Mouse (Mus musculus) heart, embryonic 11.5 days (tissue): Measurements from ENCODE around the gene Eya2. TPM values are rescaled to one million over a fixed set of nuclear protein-coding genes. Genes with fewer than 3 reads are reported as not detected.

Experiments used
- ATAC-seq: fragments of 200-750 bp; cut with Nextera tagmentation; replicated peaks from 2 replicates; pipeline ENCODE4 v1.8.0; 2017; ENCODE audit warnings: moderate library complexity; ENCODE audit not compliant: insufficient number of reproducible peaks, low FRiP score, low TSS enrichment
- H3K27ac ChIP-seq: fragments of 300-500 bp; sonication (generic); 2 replicates; pipeline ENCODE4 v1.5.1; 2014; ENCODE audit warnings: mild to moderate bottlenecking, low read depth, low read length
- H3K27me3 ChIP-seq: fragments of 300-500 bp; sonication (generic); 2 replicates; pipeline ENCODE4 v1.6.1; 2014; ENCODE audit warnings: mild to moderate bottlenecking, low read length, mixed read lengths; ENCODE audit not compliant: control insufficient read depth, insufficient read depth
- H3K36me3 ChIP-seq: fragments of 300-500 bp; sonication (generic); 2 replicates; pipeline ENCODE4 v1.6.1; 2014; ENCODE audit warnings: mild to moderate bottlenecking, low read length, moderate library complexity, mixed read lengths; ENCODE audit not compliant: control insufficient read depth, insufficient read depth
- H3K4me1 ChIP-seq: fragments of 300-500 bp; sonication (generic); 2 replicates; pipeline ENCODE4 v1.6.1; 2014; ENCODE audit warnings: low read length; ENCODE audit not compliant: control insufficient read depth, insufficient read depth
- H3K4me2 ChIP-seq: fragments of 300-500 bp; sonication (generic); 2 replicates; pipeline ENCODE4 v1.6.1; 2014; ENCODE audit warnings: mild to moderate bottlenecking, moderate library complexity
- H3K4me3 ChIP-seq: fragments of 300-500 bp; sonication (generic); 2 replicates; pipeline ENCODE4 v1.5.1; 2014; ENCODE audit warnings: low read depth, low read length
- H3K9ac ChIP-seq: fragments of 300-500 bp; sonication (generic); 2 replicates; pipeline ENCODE4 v1.6.1; 2014; ENCODE audit warnings: mild to moderate bottlenecking, low read depth, low read length, moderate library complexity
- H3K9me3 ChIP-seq: fragments of 300-500 bp; sonication (generic); replicated peaks from 2 replicates; pipeline ENCODE4 v1.6.1; 2016; ENCODE audit warnings: low read length; ENCODE audit not compliant: control insufficient read depth
- WGBS: fragments of 180-500 bp; shearing (Covaris S2); extraction: QIAGEN DNeasy Blood & Tissue Kit; methylation state at CpG from one replicate; pipeline ENCODE4 v1.1.7; 2014; ENCODE audit not compliant: insufficient replicate concordance; 5-methylcytosine and 5-hydroxymethylcytosine counted together
- polyA plus RNA-seq: library from polyadenylated mRNA; unstranded; fragments of >200 nt; fragmentation: Nextera tagmentation; extraction: Ambion mirVana; gene quantifications from 2 replicates; pipeline ENCODE4 v1.2.1, GENCODE M21; 2014

Eya2 gene
- polyA plus RNA-seq, 1 experiment from 2014 or later = 0.72 TPM

- H3K4me3 ChIP-seq = no peak overlapping the region
- H3K27ac ChIP-seq = no peak overlapping the region
- no peaks in the 10 kb centered on the region for H3K36me3 ChIP-seq
- no peak overlapping the region for H3K4me2 ChIP-seq
- H3K9ac ChIP-seq = no peak overlapping the region
- no peak for ATAC-seq
- peaks cover 19% of the 10 kb centered on the region for H3K4me1 ChIP-seq
- 65% methylated on average over 6 of the region's 6 CpGs for WGBS
- H3K9me3 ChIP-seq = no peaks in the 10 kb centered on the region
- H3K27me3 ChIP-seq = peaks cover 7% of the 10 kb centered on the region
Measured at GRCm38 (mm10) chr2:165656956-165657355, 62.1 kb downstream of the Eya2 start.

- ATAC-seq = no peak
Measured at GRCm38 (mm10) chr2:165659552-165659951, 64.7 kb downstream of the Eya2 start.

GRCm38 (mm10) chr2:165663266-165663665, 68.4 kb downstream of the Eya2 start:
- ATAC-seq = no peak
- no peaks in the 10 kb centered on the region for H3K9me3 ChIP-seq
- H3K9ac ChIP-seq = no peak overlapping the region
- no peaks in the 10 kb centered on the region for H3K36me3 ChIP-seq
- WGBS = 82% methylated on average over 7 of the region's 7 CpGs
- no peaks in the 10 kb centered on the region for H3K27me3 ChIP-seq
- H3K4me1 ChIP-seq = no peaks in the 10 kb centered on the region
- no peak overlapping the region for H3K27ac ChIP-seq
- H3K4me3 ChIP-seq = no peak overlapping the region
- no peak overlapping the region for H3K4me2 ChIP-seq

More at GRCm38 (mm10) chr2:165659552-165659951, 64.7 kb downstream of the Eya2 start:
- Histone ChIP-seq H3K27me3 (peaks cover 7% of the 10 kb centered on the region; the same call in 1 of the 2 replicates), H3K4me3 (no peak overlapping the region), H3K9me3 (no peaks in the 10 kb centered on the region), H3K36me3 (no peaks in the 10 kb centered on the region), H3K4me2 (no peak overlapping the region), H3K9ac (no peak overlapping the region), H3K27ac (no peak overlapping the region), H3K4me1 (no peaks in the 10 kb centered on the region)
- WGBS = 67% methylated on average over 5 of the region's 5 CpGs

- no peaks in the 10 kb centered on the region for H3K9me3 ChIP-seq
- no peak overlapping the region for H3K27ac ChIP-seq
- H3K27me3 ChIP-seq = no peaks in the 10 kb centered on the region
- no peak overlapping the region for H3K9ac ChIP-seq
- H3K4me3 ChIP-seq = no peak overlapping the region
- H3K4me1 ChIP-seq = no peaks in the 10 kb centered on the region
- no peaks in the 10 kb centered on the region for H3K36me3 ChIP-seq
- no peak overlapping the region for H3K4me2 ChIP-seq
- 80% methylated on average over 7 of the region's 7 CpGs for WGBS
- ATAC-seq = no peak
Measured at GRCm38 (mm10) chr2:165664648-165665047, 69.8 kb downstream of the Eya2 start.

GRCm38 (mm10) chr2:165665176-165665575, 70.3 kb downstream of the Eya2 start:
- Histone ChIP-seq H3K4me3 (no peak overlapping the region), H3K9ac (no peak overlapping the region), H3K4me1 (no peaks in the 10 kb centered on the region), H3K9me3 (no peaks in the 10 kb centered on the region), H3K27me3 (no peaks in the 10 kb centered on the region), H3K36me3 (no peaks in the 10 kb centered on the region), H3K27ac (no peak overlapping the region), H3K4me2 (no peak overlapping the region)
- no peak for ATAC-seq
- 46% methylated on average over 5 of the region's 5 CpGs for WGBS

- Histone ChIP-seq H3K4me2 (no peak overlapping the region), H3K4me1 (no peaks in the 10 kb centered on the region), H3K27me3 (no peaks in the 10 kb centered on the region), H3K9ac (no peak overlapping the region), H3K4me3 (no peak overlapping the region), H3K9me3 (no peaks in the 10 kb centered on the region), H3K36me3 (no peaks in the 10 kb centered on the region), H3K27ac (no peak overlapping the region)
- ATAC-seq = no peak
- 76% methylated on average over 2 of the region's 2 CpGs for WGBS
Measured at GRCm38 (mm10) chr2:165667096-165667495, 72.3 kb downstream of the Eya2 start.

- no peaks in the 10 kb centered on the region for H3K36me3 ChIP-seq
- WGBS = 40% methylated on average over 5 of the region's 6 CpGs
- no peaks in the 10 kb centered on the region for H3K4me1 ChIP-seq
- H3K27ac ChIP-seq = no peak overlapping the region
- no peaks in the 10 kb centered on the region for H3K9me3 ChIP-seq
- no peak for ATAC-seq
- H3K27me3 ChIP-seq = no peaks in the 10 kb centered on the region
- no peak overlapping the region for H3K9ac ChIP-seq
- H3K4me3 ChIP-seq = no peak overlapping the region
- H3K4me2 ChIP-seq = no peak overlapping the region
Measured at GRCm38 (mm10) chr2:165682719-165683118, 87.9 kb downstream of the Eya2 start.

- Histone ChIP-seq H3K4me3 (no peak overlapping the region), H3K4me2 (no peak overlapping the region), H3K4me1 (no peaks in the 10 kb centered on the region), H3K9ac (no peak overlapping the region), H3K36me3 (no peaks in the 10 kb centered on the region), H3K27me3 (no peaks in the 10 kb centered on the region), H3K27ac (no peak overlapping the region), H3K9me3 (no peaks in the 10 kb centered on the region)
- 24% methylated on average over 8 of the region's 8 CpGs for WGBS
- no peak for ATAC-seq
Measured at GRCm38 (mm10) chr2:165687516-165687915, 92.7 kb downstream of the Eya2 start.

GRCm38 (mm10) chr2:165688896-165689295, 94.1 kb downstream of the Eya2 start:
- Histone ChIP-seq H3K4me3 (no peak overlapping the region), H3K27ac (no peak overlapping the region), H3K27me3 (no peaks in the 10 kb centered on the region), H3K4me1 (no peaks in the 10 kb centered on the region), H3K9ac (no peak overlapping the region), H3K4me2 (no peak overlapping the region), H3K36me3 (no peaks in the 10 kb centered on the region), H3K9me3 (no peaks in the 10 kb centered on the region)
- ATAC-seq = no peak
- 84% methylated on average over 4 of the region's 4 CpGs for WGBS
